Mouse (Mus musculus): ENCODE data around the gene Dag1. TPM values are rescaled to one million over a fixed set of nuclear protein-coding genes. Genes with fewer than 3 reads are reported as not detected.
"Not testable (repeated sequence)": the region's sequence is repeated elsewhere in the genome, so short reads cannot be mapped to it uniquely, and the experiment has no call there.

Dag1 gene
- polyA plus RNA-seq, 1 experiment from 2014 or later = 107 TPM

DNA sequence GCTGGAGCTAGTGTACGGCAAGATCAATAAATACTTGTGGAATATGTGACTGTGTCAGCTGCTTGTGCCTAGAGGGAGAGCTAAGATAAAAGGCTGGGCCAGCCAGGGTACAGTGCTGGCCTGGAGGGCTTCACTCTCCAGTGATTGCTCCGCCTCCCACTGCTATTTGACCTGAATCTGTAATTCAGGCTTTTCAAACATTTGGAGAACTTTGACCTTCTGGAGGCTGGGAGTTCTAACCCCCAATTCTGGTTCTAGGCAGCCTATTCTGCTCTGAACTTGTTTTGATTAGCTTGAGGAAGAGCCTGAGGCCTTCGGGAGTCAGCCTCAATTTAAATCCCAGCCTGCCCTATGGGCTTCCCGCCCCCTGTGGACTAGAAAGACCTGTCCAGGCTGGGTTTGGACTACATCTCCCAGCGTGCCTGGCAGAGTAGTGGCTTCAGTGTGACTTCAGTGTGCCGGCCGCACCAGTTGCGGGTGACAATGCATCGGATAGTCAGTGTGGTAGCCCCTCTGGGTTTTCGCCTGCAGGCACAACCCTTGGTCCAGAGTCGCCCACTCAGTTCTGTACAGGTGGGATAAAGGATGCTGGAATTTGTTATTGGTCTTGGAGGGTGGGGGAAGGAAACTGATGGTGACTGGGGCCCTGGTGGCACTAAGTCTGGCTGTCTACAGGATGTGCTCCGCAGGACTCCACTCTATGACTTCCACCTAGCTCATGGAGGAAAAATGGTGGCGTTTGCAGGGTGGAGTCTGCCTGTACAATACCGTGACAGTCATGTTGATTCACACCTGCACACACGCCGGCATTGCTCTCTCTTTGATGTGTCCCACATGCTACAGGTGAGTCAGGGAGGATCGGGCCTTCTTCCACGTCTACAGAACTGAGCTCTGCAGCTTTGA, 32.9 kb upstream of the Dag1 start, which contains the start of gene Amt:
Amt (plus strand) TSS at position 401 of the 903 bp plus-strand sequence.
- Histone ChIP-seq H3K36me3 (ENCODE audit: control insufficient read depth, insufficient read depth, low read length) (peaks cover 23% of the 10 kb centered on the region; the same call in 1 of the 2 replicates), H3K27ac (replicated peaks; ENCODE audit: low read depth, low read length) (no peak within 1 kb of the TSS; the same call in 1 of the 2 replicates), H3K27me3 (replicated peaks; ENCODE audit: control insufficient read depth, insufficient read depth, low read length) (no peaks in the 10 kb centered on the region), H3K4me3 (ENCODE audit: low read depth, low read length) (peak within 1 kb of the TSS; percentile 19), H3K4me1 (ENCODE audit: control insufficient read depth, insufficient read depth, low read length) (no peaks in the 10 kb centered on the region), H3K9ac (ENCODE audit: low read depth, low read length) (no peak within 1 kb of the TSS), H3K4me2 (ENCODE audit: low read depth, low read length) (peak within 1 kb of the TSS; percentile 33; the same call in 1 of the 2 replicates), H3K9me3 (ENCODE audit: control insufficient read depth, low read length) (no peaks in the 10 kb centered on the region)
- 20% methylated on average over 18 of the region's 18 CpGs for WGBS
- DNase-seq (ENCODE audit: low spot score) (peak; percentile 70), ATAC-seq (ENCODE audit: low read depth) (peak; percentile 84)

DNA sequence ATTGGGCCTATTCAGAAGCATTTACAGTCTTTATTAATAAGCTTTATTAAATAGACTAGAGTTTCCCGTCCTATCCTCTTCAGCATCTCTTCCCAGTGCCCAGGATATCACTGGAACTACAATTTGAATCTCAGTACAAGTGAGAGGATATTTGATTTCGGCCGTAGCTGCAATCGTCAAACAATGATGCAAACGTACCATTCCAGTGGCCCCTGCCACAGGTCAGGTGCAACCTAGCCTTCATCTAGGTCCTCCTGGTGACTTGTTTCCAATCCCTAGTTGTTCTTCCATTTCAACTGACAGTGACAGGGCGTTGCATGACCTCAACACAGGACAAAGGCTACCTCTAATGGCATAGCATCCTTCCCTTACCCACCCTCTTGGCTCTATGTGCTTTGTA, 27.0 kb upstream of the Dag1 start:
- WGBS = 47% methylated on average over 6 of the region's 6 CpGs
- DNase-seq (ENCODE audit: low spot score) = no peak
- Histone ChIP-seq H3K27me3 (replicated peaks; ENCODE audit: control insufficient read depth, insufficient read depth, low read length) (no peaks in the 10 kb centered on the region), H3K36me3 (ENCODE audit: control insufficient read depth, insufficient read depth, low read length) (peaks cover 13% of the 10 kb centered on the region; the same call in 1 of the 2 replicates), H3K9ac (ENCODE audit: low read depth, low read length) (peak overlapping the region; percentile 66), H3K4me1 (ENCODE audit: control insufficient read depth, insufficient read depth, low read length) (peaks cover 7% of the 10 kb centered on the region), H3K27ac (replicated peaks; ENCODE audit: low read depth, low read length) (no peak overlapping the region; the same call in 1 of the 2 replicates), H3K9me3 (ENCODE audit: control insufficient read depth, low read length) (no peaks in the 10 kb centered on the region), H3K4me2 (ENCODE audit: low read depth, low read length) (peak overlapping the region; percentile 77), H3K4me3 (ENCODE audit: low read depth, low read length) (peak overlapping the region; percentile 67)
- ATAC-seq (ENCODE audit: low read depth) = no peak

DNA sequence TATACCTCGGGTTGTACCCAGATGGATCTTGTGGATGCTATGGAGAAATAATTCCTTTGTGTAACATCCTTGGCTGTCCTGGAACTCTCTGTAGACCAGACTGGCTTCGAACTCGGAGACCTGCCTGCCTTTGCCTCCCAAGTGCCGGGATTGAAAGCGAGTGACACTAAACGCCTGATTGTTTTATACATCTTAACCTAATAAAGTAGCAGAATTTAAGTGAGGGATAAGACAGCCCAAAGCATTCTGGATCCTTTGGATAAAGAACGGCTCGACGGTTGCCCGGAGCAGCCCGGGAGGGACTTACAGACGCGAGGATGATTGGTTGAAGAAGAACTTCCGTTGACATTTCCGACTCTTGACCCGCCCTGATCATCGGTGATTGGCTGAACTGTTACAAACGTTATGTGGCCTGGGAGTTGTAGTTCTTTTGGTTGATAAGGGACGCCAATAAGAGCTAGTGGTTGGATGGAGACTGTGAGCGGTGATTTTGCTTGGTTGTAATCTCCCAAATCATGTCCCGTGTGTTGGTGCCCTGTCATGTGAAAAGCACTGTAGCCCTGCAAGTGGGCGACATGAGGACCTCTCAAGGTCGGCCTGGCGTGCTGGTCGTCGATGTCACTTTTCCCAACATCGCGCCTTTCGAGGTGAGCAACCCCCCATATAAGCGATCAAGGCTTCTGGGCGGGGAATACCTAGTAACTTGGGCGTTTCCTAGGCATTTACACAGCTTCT, 26.4 kb upstream of the Dag1 start, which contains the start of gene Nicn1:
Nicn1 (plus strand) TSS at position 414 of the 735 bp plus-strand sequence.
- H3K4me3 ChIP-seq (ENCODE audit: low read depth, low read length) = peak within 1 kb of the TSS; percentile 67
- H3K36me3 ChIP-seq (ENCODE audit: control insufficient read depth, insufficient read depth, low read length) = peaks cover 13% of the 10 kb centered on the region; the same call in 1 of the 2 replicates
- H3K27ac ChIP-seq (replicated peaks; ENCODE audit: low read depth, low read length) = peak within 1 kb of the TSS; percentile 88
- DNase-seq (ENCODE audit: low spot score) (peak; percentile 99), ATAC-seq (ENCODE audit: low read depth) (peak; percentile 99)
- peaks cover 7% of the 10 kb centered on the region for H3K4me1 ChIP-seq (ENCODE audit: control insufficient read depth, insufficient read depth, low read length)
- H3K9ac ChIP-seq (ENCODE audit: low read depth, low read length) = peak within 1 kb of the TSS; percentile 68
- H3K9me3 ChIP-seq (ENCODE audit: control insufficient read depth, low read length) = no peaks in the 10 kb centered on the region
- H3K27me3 ChIP-seq (replicated peaks; ENCODE audit: control insufficient read depth, insufficient read depth, low read length) = no peaks in the 10 kb centered on the region
- peak within 1 kb of the TSS; percentile 77 for H3K4me2 ChIP-seq (ENCODE audit: low read depth, low read length)
- WGBS = 1% methylated on average over 32 of the region's 32 CpGs

DNA sequence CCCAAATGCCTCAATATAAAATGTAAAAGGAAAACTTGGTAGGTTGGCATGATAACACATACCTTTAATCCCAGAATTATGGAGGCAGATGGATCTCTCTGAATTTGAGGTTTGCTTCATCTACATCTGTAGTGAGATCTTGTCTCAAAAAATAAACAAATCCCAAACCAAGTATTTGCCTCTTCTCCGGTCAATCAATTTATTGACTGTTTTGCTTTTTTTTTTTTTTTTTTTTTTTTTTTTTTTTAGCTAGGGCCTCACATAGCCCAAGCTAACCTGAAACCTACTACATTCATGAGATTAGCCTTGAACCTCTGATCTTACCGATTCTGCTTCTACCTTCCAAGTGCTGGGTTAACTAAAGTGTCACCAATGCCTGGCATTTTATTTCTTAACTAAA, 25.6 kb upstream of the Dag1 start:
- Histone ChIP-seq H3K27ac (replicated peaks; ENCODE audit: low read depth, low read length) (no peak overlapping the region), H3K9ac (ENCODE audit: low read depth, low read length) (peak overlapping the region; percentile 68; the same call in 1 of the 2 replicates), H3K4me1 (ENCODE audit: control insufficient read depth, insufficient read depth, low read length) (peaks cover 7% of the 10 kb centered on the region), H3K36me3 (ENCODE audit: control insufficient read depth, insufficient read depth, low read length) (peaks cover 6% of the 10 kb centered on the region; the same call in 1 of the 2 replicates), H3K4me3 (ENCODE audit: low read depth, low read length) (peak overlapping the region; percentile 67; the same call in 1 of the 2 replicates), H3K27me3 (replicated peaks; ENCODE audit: control insufficient read depth, insufficient read depth, low read length) (no peaks in the 10 kb centered on the region), H3K4me2 (ENCODE audit: low read depth, low read length) (peak overlapping the region; percentile 77), H3K9me3 (ENCODE audit: control insufficient read depth, low read length) (no peaks in the 10 kb centered on the region)
- DNase-seq (ENCODE audit: low spot score) (no peak), ATAC-seq (ENCODE audit: low read depth) (no peak)
- WGBS = 58% methylated on average over 2 of the region's 2 CpGs

DNA sequence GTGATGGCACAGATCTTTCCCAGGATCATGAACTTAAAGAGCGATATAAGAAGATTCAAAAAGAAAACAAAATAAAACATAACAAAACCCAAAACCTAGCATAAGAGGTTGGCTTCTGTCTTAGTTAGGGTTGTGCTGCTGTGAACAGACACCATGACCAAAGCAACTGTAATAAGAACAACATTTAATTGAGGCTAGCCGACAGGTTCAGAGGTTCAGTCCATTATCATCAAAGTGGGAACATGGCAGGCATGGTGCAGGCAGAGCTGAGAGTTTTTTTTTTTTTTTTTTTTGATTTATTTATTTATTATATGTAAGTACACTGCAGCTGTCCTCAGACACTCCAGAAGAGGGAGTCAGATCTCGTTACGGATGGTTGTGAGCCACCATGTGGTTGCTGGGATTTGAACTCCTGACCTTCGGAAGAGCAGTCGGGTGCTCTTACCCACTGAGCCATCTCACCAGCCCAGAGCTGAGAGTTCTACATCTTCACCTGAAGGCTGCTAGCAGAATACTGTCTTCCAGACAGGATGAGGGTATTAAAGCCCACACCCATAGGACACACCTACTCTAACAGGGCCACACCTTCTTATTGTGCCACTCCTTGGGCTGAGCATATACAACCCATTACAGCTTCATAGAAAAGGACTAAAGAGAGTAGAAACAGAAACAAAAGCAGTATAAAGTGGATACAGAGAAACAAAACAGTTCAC, 23.9 kb upstream of the Dag1 start:
- H3K27ac ChIP-seq (replicated peaks; ENCODE audit: low read depth, low read length); H3K4me2 ChIP-seq (ENCODE audit: low read depth, low read length); H3K4me3 ChIP-seq (ENCODE audit: low read depth, low read length); H3K9me3 ChIP-seq (ENCODE audit: control insufficient read depth, low read length); H3K4me1 ChIP-seq (ENCODE audit: control insufficient read depth, insufficient read depth, low read length); ATAC-seq (ENCODE audit: low read depth); DNase-seq (ENCODE audit: low spot score); H3K27me3 ChIP-seq (replicated peaks; ENCODE audit: control insufficient read depth, insufficient read depth, low read length); H3K9ac ChIP-seq (ENCODE audit: low read depth, low read length); H3K36me3 ChIP-seq (ENCODE audit: control insufficient read depth, insufficient read depth, low read length): not testable (repeated sequence)
- WGBS = 86% methylated on average over 4 of the region's 6 CpGs

DNA sequence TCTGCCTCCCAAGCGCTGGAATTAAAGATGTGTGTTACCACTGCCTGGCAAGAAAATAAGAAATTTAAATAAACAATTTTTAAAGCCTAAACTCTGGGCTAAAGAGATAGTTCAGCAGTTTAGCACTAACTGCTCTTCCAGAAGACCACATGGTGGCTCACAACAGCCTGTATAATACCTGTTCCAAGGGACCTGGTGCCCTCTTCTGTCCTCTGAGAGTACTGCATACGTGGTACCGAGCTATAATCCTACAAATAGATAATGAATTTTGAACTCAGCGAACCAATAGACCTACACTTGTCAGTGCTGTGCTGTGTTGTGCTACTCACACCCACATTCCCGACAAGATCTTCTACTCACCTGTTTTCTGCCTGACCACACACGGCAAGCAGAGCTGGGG, 20.7 kb upstream of the Dag1 start:
- Histone ChIP-seq H3K9ac (ENCODE audit: low read depth, low read length) (no peak overlapping the region), H3K27me3 (replicated peaks; ENCODE audit: control insufficient read depth, insufficient read depth, low read length) (no peaks in the 10 kb centered on the region), H3K9me3 (ENCODE audit: control insufficient read depth, low read length) (no peaks in the 10 kb centered on the region), H3K27ac (replicated peaks; ENCODE audit: low read depth, low read length) (no peak overlapping the region), H3K36me3 (ENCODE audit: control insufficient read depth, insufficient read depth, low read length) (no peaks in the 10 kb centered on the region), H3K4me2 (ENCODE audit: low read depth, low read length) (no peak overlapping the region), H3K4me1 (ENCODE audit: control insufficient read depth, insufficient read depth, low read length) (no peaks in the 10 kb centered on the region), H3K4me3 (ENCODE audit: low read depth, low read length) (no peak overlapping the region)
- WGBS = 12% methylated on average over 6 of the region's 6 CpGs
- ATAC-seq (ENCODE audit: low read depth) (peak; percentile 77), DNase-seq (ENCODE audit: low spot score) (peak; percentile 87)

DNA sequence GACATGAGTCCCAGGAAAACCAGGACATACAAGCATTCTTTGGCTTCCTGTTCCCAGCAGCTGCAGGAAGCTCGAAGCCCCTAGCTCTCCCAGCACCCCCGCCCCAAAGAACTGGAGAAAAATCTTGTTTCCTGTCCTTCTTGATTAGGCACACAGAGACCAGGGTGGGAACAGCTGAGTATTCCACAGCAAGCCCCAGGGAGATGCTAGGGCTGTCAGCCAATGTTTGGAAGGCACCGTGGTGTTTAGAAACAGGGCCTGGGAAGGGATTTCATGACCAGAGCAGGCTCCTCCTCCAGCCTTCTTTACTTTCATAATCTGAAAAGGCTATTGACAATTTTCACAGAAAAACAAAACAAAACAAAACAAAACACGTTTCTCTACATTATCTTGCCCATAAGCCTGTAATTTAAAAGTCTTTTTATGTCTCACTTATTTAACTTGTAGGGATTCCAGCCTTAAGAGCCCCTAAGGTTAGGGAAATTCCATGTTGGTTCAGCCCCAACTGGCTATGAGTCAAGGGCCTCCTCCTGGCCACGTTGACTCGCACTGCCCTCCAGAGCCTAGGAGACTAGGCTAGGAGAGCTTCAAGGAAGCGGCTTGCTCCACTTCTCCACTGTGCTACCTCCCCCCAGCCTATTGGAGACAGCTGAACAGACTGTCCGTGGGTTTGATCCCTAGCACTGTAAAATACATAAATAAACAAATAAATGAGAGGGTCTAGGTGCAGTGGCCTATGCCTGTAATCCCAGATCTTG, 16.5 kb upstream of the Dag1 start:
- H3K4me3 ChIP-seq (ENCODE audit: low read depth, low read length) = no peak overlapping the region
- no peaks in the 10 kb centered on the region for H3K9me3 ChIP-seq (ENCODE audit: control insufficient read depth, low read length)
- H3K4me1 ChIP-seq (ENCODE audit: control insufficient read depth, insufficient read depth, low read length) = no peaks in the 10 kb centered on the region
- H3K4me2 ChIP-seq (ENCODE audit: low read depth, low read length) = no peak overlapping the region
- no peaks in the 10 kb centered on the region for H3K27me3 ChIP-seq (replicated peaks; ENCODE audit: control insufficient read depth, insufficient read depth, low read length)
- peak; percentile 90 for DNase-seq (ENCODE audit: low spot score)
- peak overlapping the region; percentile 35 for H3K27ac ChIP-seq (replicated peaks; ENCODE audit: low read depth, low read length)
- 30% methylated on average over 8 of the region's 8 CpGs for WGBS
- H3K9ac ChIP-seq (ENCODE audit: low read depth, low read length) = no peak overlapping the region
- peak; percentile 86 for ATAC-seq (ENCODE audit: low read depth)
- H3K36me3 ChIP-seq (ENCODE audit: control insufficient read depth, insufficient read depth, low read length) = no peaks in the 10 kb centered on the region
